Mouse (Mus musculus): ENCODE results near the gene Il4ra. TPM values are rescaled to one million over a fixed set of nuclear protein-coding genes. Genes with fewer than 3 reads are reported as not detected.

Gene Il4ra
- polyA plus RNA-seq, 1 experiment from 2014 or later, result 8.2 TPM

- ATAC-seq (replicated peaks; ENCODE audit: low FRiP score, low TSS enrichment, low read depth) (0 out of 2 replicates have a peak, but pooled peaks have one; percentile 32), DNase-seq (ENCODE audit: low spot score) (peak; percentile 49)
- Histone ChIP-seq H3K4me1 (replicated peaks; ENCODE audit: control insufficient read depth, insufficient read depth, low read length) (no peaks in the 10 kb centered on the region), H3K4me3 (ENCODE audit: low read depth, low read length) (no peak overlapping the region), H3K4me2 (ENCODE audit: low read length) (no peak overlapping the region), H3K36me3 (ENCODE audit: control insufficient read depth, insufficient read depth, low read length) (no peaks in the 10 kb centered on the region), H3K9me3 (ENCODE audit: control insufficient read depth, low read length) (no peaks in the 10 kb centered on the region), H3K27me3 (replicated peaks; ENCODE audit: control insufficient read depth, insufficient read depth, low read length) (no peaks in the 10 kb centered on the region), H3K27ac (ENCODE audit: low read depth) (no peak overlapping the region), H3K9ac (ENCODE audit: low read length) (no peak overlapping the region)
- WGBS, result 70% methylated on average over 11 of the region's 11 CpGs
Observed at GRCm38 (mm10) chr7:125542335-125543050, 9.4 kb upstream of the Il4ra start.

GRCm38 (mm10) chr7:125543497-125543896 lies 8.4 kb upstream of the Il4ra start:
- no peak overlapping the region for H3K4me3 ChIP-seq (ENCODE audit: low read depth, low read length)
- no peak overlapping the region for H3K27ac ChIP-seq (ENCODE audit: low read depth)
- no peak overlapping the region for H3K4me2 ChIP-seq (ENCODE audit: low read length)
- H3K9ac ChIP-seq (ENCODE audit: low read length), result no peak overlapping the region
- peak; percentile 38 for DNase-seq (ENCODE audit: low spot score)
- H3K36me3 ChIP-seq (ENCODE audit: control insufficient read depth, insufficient read depth, low read length), result no peaks in the 10 kb centered on the region
- no peaks in the 10 kb centered on the region for H3K27me3 ChIP-seq (replicated peaks; ENCODE audit: control insufficient read depth, insufficient read depth, low read length)
- H3K4me1 ChIP-seq (replicated peaks; ENCODE audit: control insufficient read depth, insufficient read depth, low read length), result no peaks in the 10 kb centered on the region
- ATAC-seq (replicated peaks; ENCODE audit: low FRiP score, low TSS enrichment, low read depth), result no peak
- H3K9me3 ChIP-seq (ENCODE audit: control insufficient read depth, low read length), result no peaks in the 10 kb centered on the region
- WGBS, result 68% methylated on average over 3 of the region's 3 CpGs

- 88% methylated on average over 7 of the region's 7 CpGs for WGBS
Observed at GRCm38 (mm10) chr7:125545331-125545730, 6.6 kb upstream of the Il4ra start.

GRCm38 (mm10) chr7:125546727-125547126 lies 5.2 kb upstream of the Il4ra start:
- Histone ChIP-seq H3K4me2 (ENCODE audit: low read length) (no peak overlapping the region), H3K4me3 (ENCODE audit: low read depth, low read length) (no peak overlapping the region), H3K4me1 (replicated peaks; ENCODE audit: control insufficient read depth, insufficient read depth, low read length) (peaks cover 5% of the 10 kb centered on the region; the same call in 1 of the 2 replicates), H3K9me3 (ENCODE audit: control insufficient read depth, low read length) (no peaks in the 10 kb centered on the region), H3K27ac (ENCODE audit: low read depth) (no peak overlapping the region), H3K27me3 (replicated peaks; ENCODE audit: control insufficient read depth, insufficient read depth, low read length) (no peaks in the 10 kb centered on the region), H3K9ac (ENCODE audit: low read length) (no peak overlapping the region), H3K36me3 (ENCODE audit: control insufficient read depth, insufficient read depth, low read length) (no peaks in the 10 kb centered on the region)
- 84% methylated on average over 6 of the region's 6 CpGs for WGBS
- ATAC-seq (replicated peaks; ENCODE audit: low FRiP score, low TSS enrichment, low read depth) (no peak), DNase-seq (ENCODE audit: low spot score) (no peak)

More at GRCm38 (mm10) chr7:125545331-125545730, 6.6 kb upstream of the Il4ra start:
- H3K9ac ChIP-seq (ENCODE audit: low read length), result no peak overlapping the region
- H3K27me3 ChIP-seq (replicated peaks; ENCODE audit: control insufficient read depth, insufficient read depth, low read length), result no peaks in the 10 kb centered on the region
- ATAC-seq (replicated peaks; ENCODE audit: low FRiP score, low TSS enrichment, low read depth) (no peak), DNase-seq (ENCODE audit: low spot score) (no peak)
- H3K9me3 ChIP-seq (ENCODE audit: control insufficient read depth, low read length), result no peaks in the 10 kb centered on the region
- no peak overlapping the region for H3K27ac ChIP-seq (ENCODE audit: low read depth)
- no peaks in the 10 kb centered on the region for H3K4me1 ChIP-seq (replicated peaks; ENCODE audit: control insufficient read depth, insufficient read depth, low read length)
- no peak overlapping the region for H3K4me2 ChIP-seq (ENCODE audit: low read length)
- no peak overlapping the region for H3K4me3 ChIP-seq (ENCODE audit: low read depth, low read length)
- H3K36me3 ChIP-seq (ENCODE audit: control insufficient read depth, insufficient read depth, low read length), result no peaks in the 10 kb centered on the region

DNA sequence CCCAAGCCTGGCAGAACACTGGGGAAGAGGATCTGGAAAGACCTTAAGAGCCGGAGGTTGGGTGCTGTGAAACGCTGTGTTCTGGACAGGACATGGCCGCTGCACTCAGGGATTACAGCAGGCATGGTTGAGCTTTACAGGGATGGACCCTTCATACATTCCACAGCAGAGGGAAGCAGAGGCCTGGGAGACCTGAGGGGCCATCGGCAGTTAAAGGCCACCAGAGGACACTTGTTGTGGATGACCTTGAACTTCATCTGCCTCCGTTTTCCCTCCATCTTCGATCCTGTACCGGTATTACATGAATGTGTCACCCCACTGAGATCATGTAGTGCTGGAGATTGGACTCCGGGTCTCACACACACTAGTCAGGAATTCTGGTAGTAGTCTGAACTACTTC lies 2.0 kb upstream of the Il4ra start:
- H3K4me2 ChIP-seq (ENCODE audit: low read length), result no peak overlapping the region
- no peak overlapping the region for H3K4me3 ChIP-seq (ENCODE audit: low read depth, low read length)
- no peaks in the 10 kb centered on the region for H3K9me3 ChIP-seq (ENCODE audit: control insufficient read depth, low read length)
- DNase-seq (ENCODE audit: low spot score) (no peak), ATAC-seq (replicated peaks; ENCODE audit: low FRiP score, low TSS enrichment, low read depth) (no peak)
- no peak overlapping the region for H3K27ac ChIP-seq (ENCODE audit: low read depth)
- no peaks in the 10 kb centered on the region for H3K27me3 ChIP-seq (replicated peaks; ENCODE audit: control insufficient read depth, insufficient read depth, low read length)
- peaks cover 10% of the 10 kb centered on the region; the same call in 1 of the 2 replicates for H3K4me1 ChIP-seq (replicated peaks; ENCODE audit: control insufficient read depth, insufficient read depth, low read length)
- 83% methylated on average over 8 of the region's 8 CpGs for WGBS
- no peaks in the 10 kb centered on the region for H3K36me3 ChIP-seq (ENCODE audit: control insufficient read depth, insufficient read depth, low read length)
- H3K9ac ChIP-seq (ENCODE audit: low read length), result no peak overlapping the region

DNA sequence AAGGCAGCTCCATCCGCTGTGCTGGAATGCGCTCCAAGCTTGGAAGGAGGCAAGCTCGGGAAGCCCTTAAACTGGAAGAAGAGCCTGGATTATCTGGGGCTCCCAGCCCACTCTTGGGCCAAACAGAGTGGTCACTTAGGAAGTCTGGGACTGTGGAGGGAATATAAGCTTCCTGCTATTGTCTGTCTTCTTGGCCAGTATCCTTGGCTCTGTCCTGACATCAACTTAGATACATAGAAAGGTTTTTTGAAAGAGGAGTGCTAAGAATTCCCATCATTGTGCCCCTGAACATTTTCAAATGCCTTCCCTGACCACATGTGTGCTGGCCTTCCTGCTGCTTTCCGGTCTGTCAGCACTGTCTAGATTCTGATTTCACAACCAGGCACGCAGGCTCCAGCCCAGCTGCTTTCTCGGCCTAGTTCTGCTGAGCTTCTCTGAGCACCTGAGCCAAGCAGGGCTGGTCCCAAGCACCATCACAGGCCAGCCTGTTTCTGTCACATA lies 989 bp upstream of the Il4ra start:
- Histone ChIP-seq H3K9me3 (ENCODE audit: control insufficient read depth, low read length) (no peaks in the 10 kb centered on the region), H3K36me3 (ENCODE audit: control insufficient read depth, insufficient read depth, low read length) (no peaks in the 10 kb centered on the region), H3K27me3 (replicated peaks; ENCODE audit: control insufficient read depth, insufficient read depth, low read length) (no peaks in the 10 kb centered on the region), H3K9ac (ENCODE audit: low read length) (no peak overlapping the region), H3K27ac (ENCODE audit: low read depth) (no peak overlapping the region; the same call in 1 of the 2 replicates), H3K4me3 (ENCODE audit: low read depth, low read length) (no peak overlapping the region), H3K4me2 (ENCODE audit: low read length) (no peak overlapping the region), H3K4me1 (replicated peaks; ENCODE audit: control insufficient read depth, insufficient read depth, low read length) (peaks cover 10% of the 10 kb centered on the region; the same call in 1 of the 2 replicates)
- ATAC-seq (replicated peaks; ENCODE audit: low FRiP score, low TSS enrichment, low read depth) (no peak), DNase-seq (ENCODE audit: low spot score) (no peak)
- WGBS, result 73% methylated on average over 6 of the region's 6 CpGs

- H3K27ac ChIP-seq (ENCODE audit: low read depth), result no peak overlapping the region
- DNase-seq (ENCODE audit: low spot score) (no peak), ATAC-seq (replicated peaks; ENCODE audit: low FRiP score, low TSS enrichment, low read depth) (no peak)
- H3K4me1 ChIP-seq (replicated peaks; ENCODE audit: control insufficient read depth, insufficient read depth, low read length), result peaks cover 10% of the 10 kb centered on the region; the same call in 1 of the 2 replicates
- H3K9ac ChIP-seq (ENCODE audit: low read length), result peak overlapping the region; percentile 64; the same call in 1 of the 2 replicates
- WGBS, result 75% methylated on average over 11 of the region's 11 CpGs
- H3K36me3 ChIP-seq (ENCODE audit: control insufficient read depth, insufficient read depth, low read length), result no peaks in the 10 kb centered on the region
- peak overlapping the region; percentile 94 for H3K4me2 ChIP-seq (ENCODE audit: low read length)
- no peaks in the 10 kb centered on the region for H3K27me3 ChIP-seq (replicated peaks; ENCODE audit: control insufficient read depth, insufficient read depth, low read length)
- no peaks in the 10 kb centered on the region for H3K9me3 ChIP-seq (ENCODE audit: control insufficient read depth, low read length)
- H3K4me3 ChIP-seq (ENCODE audit: low read depth, low read length), result peak overlapping the region; percentile 59
Observed at GRCm38 (mm10) chr7:125552851-125553555, 1.1 kb downstream of the Il4ra start.

DNA sequence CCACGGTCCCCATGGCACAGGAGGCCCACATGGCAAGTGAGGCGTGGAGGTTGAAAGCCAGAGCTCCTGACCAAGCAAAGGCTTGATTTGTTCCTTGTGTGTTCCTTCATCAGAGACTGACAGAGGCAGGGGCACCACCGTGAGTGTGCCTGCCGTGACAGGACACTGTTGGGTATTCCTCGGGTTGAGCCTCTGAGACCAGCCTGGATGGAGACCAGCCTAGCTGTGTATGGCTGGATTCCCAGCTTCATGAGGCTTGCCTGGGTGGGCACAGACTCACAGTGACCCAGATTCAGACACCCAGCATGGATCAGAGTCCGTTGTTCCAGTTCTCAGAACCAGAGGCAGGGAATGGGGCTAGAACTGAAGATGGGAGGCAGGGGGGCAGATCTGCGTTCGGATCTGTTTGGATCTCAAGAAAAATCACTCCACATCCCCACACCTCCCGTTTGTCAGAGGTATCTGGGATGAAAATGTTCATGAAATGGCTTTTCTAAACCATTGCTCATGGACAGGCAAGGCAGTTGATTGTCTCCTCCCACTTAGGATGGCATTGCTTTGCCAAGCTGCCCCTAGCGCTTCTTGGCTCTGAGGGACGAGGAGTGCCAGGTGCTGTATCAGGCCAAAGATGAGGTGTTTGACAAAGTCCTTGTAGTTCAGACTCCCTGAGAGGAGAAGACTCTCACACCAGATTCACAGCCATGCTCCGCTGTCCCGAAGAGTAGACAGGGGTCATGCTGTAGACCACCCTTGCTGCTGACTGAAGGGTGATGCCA lies 1.9 kb downstream of the Il4ra start:
- ATAC-seq (replicated peaks; ENCODE audit: low FRiP score, low TSS enrichment, low read depth) (no peak), DNase-seq (ENCODE audit: low spot score) (no peak)
- Histone ChIP-seq H3K4me2 (ENCODE audit: low read length) (no peak overlapping the region; the same call in 1 of the 2 replicates), H3K27me3 (replicated peaks; ENCODE audit: control insufficient read depth, insufficient read depth, low read length) (no peaks in the 10 kb centered on the region), H3K4me3 (ENCODE audit: low read depth, low read length) (no peak overlapping the region), H3K4me1 (replicated peaks; ENCODE audit: control insufficient read depth, insufficient read depth, low read length) (peaks cover 10% of the 10 kb centered on the region; the same call in 1 of the 2 replicates), H3K27ac (ENCODE audit: low read depth) (no peak overlapping the region), H3K36me3 (ENCODE audit: control insufficient read depth, insufficient read depth, low read length) (no peaks in the 10 kb centered on the region), H3K9ac (ENCODE audit: low read length) (no peak overlapping the region), H3K9me3 (ENCODE audit: control insufficient read depth, low read length) (no peaks in the 10 kb centered on the region)
- whole genome bisulfite sequencing, result 86% methylated on average over 13 of the region's 13 CpGs

Data from intestine, embryonic 14.5 days (tissue).